Comparison of ENCODE assay signal across 11 mouse cellular contexts in the genomic region with DNA sequence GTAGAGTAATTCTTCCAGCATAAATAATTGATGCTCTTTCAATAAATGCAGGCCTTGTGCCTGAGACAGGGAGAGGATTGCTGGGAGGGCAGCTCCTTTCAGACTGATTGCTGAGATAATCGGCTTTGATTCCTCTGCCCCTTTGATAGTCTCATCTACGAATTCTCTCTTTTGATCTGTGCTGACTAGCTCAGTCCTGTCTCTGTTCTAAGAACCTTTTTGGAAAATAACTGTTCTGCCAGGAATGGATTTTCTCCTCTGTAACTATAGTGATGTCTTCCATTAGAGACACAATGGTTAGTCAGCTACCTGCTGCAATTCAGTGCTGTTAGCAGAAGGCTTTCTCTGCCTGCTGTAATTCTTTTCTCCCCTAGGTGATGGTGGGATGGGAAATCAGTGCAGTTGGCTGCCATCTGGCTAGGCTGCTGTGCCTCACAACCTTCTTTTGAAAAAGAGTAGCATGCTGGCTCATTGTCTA.
A peak's percentile ranks its signal among the peaks of the same experiment; 100 is the strongest.
DNase-seq lines count a peak whose midpoint lies in the region; ATAC-seq and TF ChIP-seq lines count a peak whose summit lies in the region.
"Had no signal": no experiment of that assay in that cellular context is flagged by ENCODE, and none has a peak within 500 bp of the region (broad histone marks: within the 10 kb centered on the region; RNA-seq: fewer than 3 reads in every experiment).

No protein-coding gene starts in this region.

- peak; percentile 70 for ATAC-seq in hindbrain, embryonic 12.5 days (ENCODE audit: low FRiP score)
- ATAC-seq in neural tube, embryonic 12.5 days (ENCODE audit: low FRiP score, low read depth) = peak; percentile 83
- ATAC-seq in liver, postnatal 0 days = no peak
- ATAC-seq: lung, postnatal 0 days had no signal

- no peak overlapping the region for H3K4me2 ChIP-seq in hindbrain, embryonic 12.5 days (replicated peaks)
- H3K4me2 ChIP-seq in neural tube, embryonic 12.5 days (replicated peaks) = 0 out of 2 replicates have a peak overlapping the region, but pooled peaks have one; percentile 22
- H3K4me2 ChIP-seq in liver, postnatal 0 days (ENCODE audit: low read depth, low read length) = no peak overlapping the region

- H3K36me3 ChIP-seq in forebrain, embryonic 10.5 days (replicated peaks) = no peaks in the 10 kb centered on the region
- 0 out of 2 replicates have a peak, but pooled peaks cover 5% of the 10 kb centered on the region for H3K36me3 ChIP-seq in hindbrain, embryonic 12.5 days
- peaks cover 7% of the 10 kb centered on the region; the same call in 1 of the 2 replicates for H3K36me3 ChIP-seq in neural tube, embryonic 12.5 days
- no peaks in the 10 kb centered on the region for H3K36me3 ChIP-seq in liver, postnatal 0 days (replicated peaks; ENCODE audit: insufficient read depth, low read length)

- no peaks in the 10 kb centered on the region for H3K27me3 ChIP-seq in forebrain, embryonic 10.5 days (ENCODE audit: poor library complexity, severe bottlenecking)
- no peaks in the 10 kb centered on the region for H3K27me3 ChIP-seq in hindbrain, embryonic 12.5 days
- no peaks in the 10 kb centered on the region for H3K27me3 ChIP-seq in neural tube, embryonic 12.5 days (replicated peaks)
- no peaks in the 10 kb centered on the region for H3K27me3 ChIP-seq in liver, postnatal 0 days (ENCODE audit: insufficient read depth, low read length)

- WGBS in forebrain, embryonic 10.5 days = 17% methylated on average over 2 of the region's 2 CpGs
- WGBS in hindbrain, embryonic 12.5 days = 23% methylated on average over 2 of the region's 2 CpGs
- 9% methylated on average over 2 of the region's 2 CpGs for WGBS in neural tube, embryonic 12.5 days
- WGBS in liver, postnatal 0 days (ENCODE audit: insufficient replicate concordance) = 72% methylated on average over 2 of the region's 2 CpGs

- peaks cover 22% of the 10 kb centered on the region for H3K4me1 ChIP-seq in forebrain, embryonic 10.5 days
- H3K4me1 ChIP-seq in hindbrain, embryonic 12.5 days = peaks cover 8% of the 10 kb centered on the region; the same call in 1 of the 2 replicates
- H3K4me1 ChIP-seq in neural tube, embryonic 12.5 days = 0 out of 2 replicates have a peak, but pooled peaks cover 7% of the 10 kb centered on the region
- H3K4me1 ChIP-seq in liver, postnatal 0 days (ENCODE audit: insufficient read depth) = no peaks in the 10 kb centered on the region

- no peak overlapping the region for H3K9ac ChIP-seq in hindbrain, embryonic 12.5 days
- H3K9ac ChIP-seq in neural tube, embryonic 12.5 days = no peak overlapping the region
- no peak overlapping the region for H3K9ac ChIP-seq in liver, postnatal 0 days (replicated peaks)

- no peak overlapping the region for H3K4me3 ChIP-seq in layer of hippocampus, adult 2 months
- no peak overlapping the region for H3K4me3 ChIP-seq in forebrain, embryonic 10.5 days
- H3K4me3 ChIP-seq in hindbrain, embryonic 12.5 days = no peak overlapping the region
- H3K4me3 ChIP-seq in neural tube, embryonic 12.5 days = no peak overlapping the region
- H3K4me3 ChIP-seq in liver, postnatal 0 days (ENCODE audit: low read depth, low read length) = no peak overlapping the region

- DNase-seq in layer of hippocampus, adult 2 months (ENCODE audit: low spot score in 2 of 2) = peak; percentile 28 to 34
- DNase-seq in layer of hippocampus, postnatal 25 days (ENCODE audit: extremely low spot score in 1 of 2, low spot score in 1 of 2) = no peak
- no peak for DNase-seq in forebrain, embryonic 10.5 days (ENCODE audit: extremely low spot score, low spot score)
- no peak for DNase-seq in testis, postnatal 14 days (ENCODE audit: low spot score)
- DNase-seq in gastrocnemius, postnatal 4 days (ENCODE audit: low spot score in 2 of 2) = no peak
- DNase-seq in liver, postnatal 0 days = no peak
- DNase-seq: gastrocnemius, postnatal 25 days; kidney, adult 18-20 months had no signal

- TF ChIP-seq CTCF in layer of hippocampus, adult 2 months (conservative IDR thresholded peaks at IDR 0.05) = peak; percentile 54
- no peak for TF ChIP-seq CTCF in liver, postnatal 0 days (IDR thresholded peaks at IDR 0.05; ENCODE audit: low read depth)

- H3K9me3 ChIP-seq in forebrain, embryonic 10.5 days = no peaks in the 10 kb centered on the region
- H3K9me3 ChIP-seq in hindbrain, embryonic 12.5 days (replicated peaks) = no peaks in the 10 kb centered on the region
- H3K9me3 ChIP-seq in neural tube, embryonic 12.5 days = no peaks in the 10 kb centered on the region
- H3K9me3 ChIP-seq in liver, postnatal 0 days (ENCODE audit: low read length) = no peaks in the 10 kb centered on the region

- peak overlapping the region; percentile 76 for H3K27ac ChIP-seq in layer of hippocampus, adult 2 months
- peak overlapping the region; percentile 48; the same call in 1 of the 2 replicates for H3K27ac ChIP-seq in forebrain, embryonic 10.5 days
- peak overlapping the region; percentile 79 for H3K27ac ChIP-seq in hindbrain, embryonic 12.5 days
- H3K27ac ChIP-seq in neural tube, embryonic 12.5 days = 0 out of 2 replicates have a peak overlapping the region, but pooled peaks have one; percentile 21
- no peak overlapping the region for H3K27ac ChIP-seq in liver, postnatal 0 days (ENCODE audit: low read depth)

- no peak for TF ChIP-seq EP300 in liver, postnatal 0 days (IDR thresholded peaks at IDR 0.05; ENCODE audit: low read depth)

Comparison
In these comparisons a context has a peak if more than half of its experiments do, and no peak if none do; other contexts are left out.
1. DNase-seq: peak in layer of hippocampus, adult 2 months (2 of 2); none in layer of hippocampus, postnatal 25 days (0 of 2), forebrain, embryonic 10.5 days (single experiment), testis, postnatal 14 days (single experiment), gastrocnemius, postnatal 4 days (0 of 2) and liver, postnatal 0 days (single experiment).